Mouse (Mus musculus) brain, embryonic 18.5 days (tissue): ENCODE data around the gene Mymx.

Source experiments
- DNase-seq: peaks from one replicate; pipeline ENCODE4 v3.0.0-alpha.2; 2012; ENCODE audit warnings: low read depth, low spot score

Gene Mymx

DNA sequence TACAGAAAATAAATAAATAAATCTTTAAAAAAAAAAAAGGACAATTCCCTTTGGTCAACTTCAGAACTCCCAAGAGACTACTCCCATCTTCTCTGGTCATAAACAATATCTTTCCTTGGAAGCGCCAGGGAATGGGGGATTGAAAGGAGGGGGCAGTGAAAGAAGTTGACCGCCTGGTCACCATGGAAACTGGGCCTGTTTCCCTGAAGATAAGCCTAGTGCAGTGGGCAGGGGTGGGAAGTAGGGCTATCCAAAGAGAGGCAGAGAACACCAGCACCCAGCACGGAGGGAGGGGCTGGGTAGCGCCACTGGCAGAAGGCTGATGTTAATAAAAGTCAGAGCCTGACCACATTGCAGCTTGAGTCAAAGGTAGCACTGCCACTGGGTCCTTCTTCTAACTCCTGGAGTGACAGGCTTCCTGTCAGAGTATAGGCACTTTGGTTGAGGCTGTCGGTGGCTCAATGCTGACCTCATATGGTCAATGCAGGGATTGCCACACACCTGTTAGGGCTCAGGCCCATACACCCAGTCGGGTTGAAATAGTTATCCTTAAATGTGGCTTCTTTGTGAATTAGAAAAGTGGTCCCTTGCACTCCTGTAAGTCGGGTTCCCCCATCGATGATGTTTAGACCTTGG is 50.0 kb downstream of the Mymx start:
- DNase-seq = no peak

DNA sequence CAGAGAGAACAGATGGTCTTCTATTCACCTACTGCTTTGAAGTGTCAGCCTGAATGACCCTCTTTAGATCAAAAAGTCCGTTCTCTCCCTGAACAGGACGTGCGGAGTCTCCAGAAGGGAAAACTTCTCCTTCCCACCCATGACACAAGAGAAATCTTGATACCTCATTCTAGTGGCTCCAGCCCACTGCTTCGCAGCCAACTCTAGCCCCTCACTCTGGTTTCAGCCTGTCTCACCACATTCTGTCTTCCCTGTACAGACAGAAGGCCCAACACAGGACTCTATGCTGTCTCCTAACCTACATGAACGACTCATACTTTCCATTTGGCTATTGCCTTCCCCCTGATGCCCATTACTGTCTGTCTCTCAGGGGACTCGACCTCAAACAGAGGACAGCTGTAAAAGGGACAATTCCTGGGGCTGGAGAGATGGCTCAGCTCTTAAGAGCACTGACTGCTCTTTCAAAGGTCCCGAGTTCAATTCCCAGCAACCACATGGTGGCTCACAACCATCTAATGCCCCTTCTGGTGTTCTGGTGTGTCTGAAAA is 50.6 kb downstream of the Mymx start:
- no peak for DNase-seq
